Mouse (Mus musculus): ENCODE results near the gene Ust.

The Ust gene

DNA sequence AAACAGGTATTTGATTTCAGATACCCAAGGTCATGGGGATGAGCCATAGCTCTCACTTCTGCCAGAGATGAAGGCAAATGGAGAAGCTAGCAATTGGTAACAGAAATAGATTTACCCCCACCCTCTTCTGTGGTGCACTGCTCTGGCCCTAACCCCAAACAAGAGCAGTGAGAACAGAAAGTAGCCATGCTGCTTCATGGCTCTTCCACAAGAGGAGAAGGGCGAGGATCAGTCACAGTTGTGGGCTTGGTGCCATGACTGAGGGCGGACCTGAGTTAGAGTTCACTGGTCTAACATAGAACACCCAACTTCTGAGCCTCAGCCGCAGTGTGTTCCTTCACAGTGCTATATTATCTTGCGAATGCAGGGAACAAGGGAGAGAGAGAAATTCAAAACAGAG lies 13.8 kb downstream of the Ust start:
- DNase-seq (ENCODE audit: low spot score) = no peak

DNA sequence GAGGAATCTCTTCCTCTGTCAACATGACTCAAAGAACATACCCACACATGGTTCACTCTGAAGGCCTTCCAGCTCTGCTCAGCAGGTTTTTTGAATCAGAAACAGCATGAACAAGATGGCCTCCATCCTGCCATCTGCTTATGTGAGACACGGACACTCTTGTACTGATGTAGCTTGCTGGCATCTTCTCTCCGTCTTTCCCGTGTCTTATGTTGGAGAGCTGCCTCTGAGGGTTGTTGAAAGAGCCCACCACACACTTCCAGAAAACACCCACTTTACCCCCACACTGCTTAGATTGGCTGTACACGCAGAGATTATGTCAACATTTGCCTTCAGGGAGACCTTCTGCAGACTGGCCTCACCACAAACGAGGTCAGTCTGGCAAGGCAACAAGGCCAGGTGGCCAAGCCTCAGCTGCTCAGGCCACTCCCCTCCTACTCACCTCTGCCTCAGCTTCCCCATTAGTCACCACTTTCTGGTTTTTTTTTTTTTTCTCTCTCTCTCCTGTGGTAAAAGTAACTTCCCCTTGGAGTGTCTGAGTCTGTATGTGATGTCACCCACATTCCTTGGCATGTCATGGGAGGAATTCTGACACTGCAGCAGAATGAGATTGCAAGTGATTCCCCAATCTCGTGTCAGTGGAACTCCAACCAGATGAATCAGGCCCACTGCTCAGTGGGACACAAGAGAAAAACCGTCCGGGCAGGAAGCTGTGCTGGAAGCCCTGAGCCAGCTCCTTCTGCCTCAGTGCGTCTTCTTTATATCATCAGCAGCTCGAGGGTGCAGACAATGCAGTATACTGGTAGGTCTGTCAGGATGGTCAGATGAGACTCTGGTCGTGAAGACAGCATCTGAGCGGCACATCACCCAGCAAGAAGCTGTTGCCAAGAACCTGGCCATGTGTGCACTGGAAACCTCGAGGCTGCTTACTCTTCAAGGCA lies 19.4 kb downstream of the Ust start:
- DNase-seq (ENCODE audit: low spot score) = no peak

DNA sequence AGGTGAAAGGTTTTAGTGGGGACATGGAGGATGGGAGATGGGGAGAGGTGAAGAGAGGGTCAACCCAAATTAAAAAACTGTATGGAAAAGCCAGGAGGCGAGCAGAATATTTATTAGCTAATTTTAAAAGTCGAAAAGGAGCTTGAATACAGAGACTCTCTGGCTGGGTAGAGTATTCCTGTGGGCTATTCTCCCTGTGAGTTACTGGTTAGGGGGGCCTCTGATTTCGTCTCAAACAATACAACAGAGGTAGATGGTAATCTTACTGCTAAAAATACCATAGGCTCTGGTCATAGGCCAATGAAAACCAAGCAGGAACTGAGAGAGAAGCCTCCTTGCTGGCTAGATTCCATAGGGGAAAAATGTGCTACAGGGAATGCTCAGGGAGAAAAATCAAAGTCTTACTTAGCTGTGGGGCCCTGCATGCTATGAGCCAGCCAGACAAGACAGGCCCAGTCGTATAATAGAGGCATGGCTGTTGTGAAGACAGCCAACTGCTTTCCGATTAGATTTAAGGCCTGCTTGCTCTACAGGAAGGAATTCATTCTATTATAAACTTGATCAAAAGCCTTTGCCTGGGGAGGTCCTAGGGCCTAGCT lies 23.0 kb downstream of the Ust start:
- DNase-seq (ENCODE audit: low spot score) = no peak

DNA sequence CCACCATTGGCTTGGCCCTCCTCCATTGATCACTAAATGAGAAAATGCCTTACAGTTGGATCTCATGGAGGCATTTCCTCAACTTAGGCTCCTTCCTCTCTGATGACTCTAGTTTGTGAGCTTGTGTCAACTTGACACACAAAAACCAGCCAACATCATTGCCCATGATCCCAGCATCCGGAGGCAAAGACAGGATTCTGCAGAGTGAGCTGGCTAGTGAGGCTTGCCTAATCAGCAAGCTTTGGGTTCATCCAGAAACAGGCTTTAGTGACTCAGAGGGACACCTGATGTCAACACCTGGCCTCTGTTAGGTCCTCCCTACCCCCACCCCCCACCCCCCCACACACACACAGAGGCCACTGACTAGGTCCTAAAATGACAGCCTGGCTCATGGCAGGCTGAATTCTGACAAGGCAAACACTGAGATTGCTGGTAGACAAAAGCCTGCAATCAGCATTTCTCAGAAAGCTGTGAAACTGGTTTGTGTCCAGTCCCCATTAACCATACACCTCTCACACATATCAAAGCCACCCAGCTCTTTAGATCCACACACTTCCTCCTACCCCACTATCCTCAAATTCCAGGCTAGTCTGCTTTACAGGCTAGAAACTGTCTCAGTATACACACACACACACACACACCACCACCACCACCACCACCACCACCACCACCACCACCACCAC lies 26.6 kb downstream of the Ust start:
- no peak for DNase-seq (ENCODE audit: low spot score)

DNA sequence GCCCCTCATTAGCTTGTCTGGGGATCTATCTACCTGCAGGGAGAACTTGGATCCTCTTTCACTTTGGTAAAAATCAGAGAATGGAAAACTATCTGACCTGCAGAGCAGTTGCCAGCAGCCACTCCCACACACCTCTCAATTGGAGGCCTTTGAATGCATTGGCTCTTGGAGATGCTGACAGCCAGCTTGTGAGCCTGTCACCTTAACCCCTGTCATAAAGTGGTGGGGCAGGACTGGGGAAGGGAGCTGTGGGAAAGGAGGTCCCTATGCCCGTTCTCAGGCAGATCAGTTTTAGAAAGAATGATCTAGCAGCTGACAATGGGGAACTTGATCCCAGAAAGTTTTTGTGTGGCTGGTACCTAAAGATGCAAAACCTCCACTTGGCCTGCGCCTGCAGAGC lies 31.2 kb downstream of the Ust start:
- DNase-seq (ENCODE audit: low spot score) = no peak

DNA sequence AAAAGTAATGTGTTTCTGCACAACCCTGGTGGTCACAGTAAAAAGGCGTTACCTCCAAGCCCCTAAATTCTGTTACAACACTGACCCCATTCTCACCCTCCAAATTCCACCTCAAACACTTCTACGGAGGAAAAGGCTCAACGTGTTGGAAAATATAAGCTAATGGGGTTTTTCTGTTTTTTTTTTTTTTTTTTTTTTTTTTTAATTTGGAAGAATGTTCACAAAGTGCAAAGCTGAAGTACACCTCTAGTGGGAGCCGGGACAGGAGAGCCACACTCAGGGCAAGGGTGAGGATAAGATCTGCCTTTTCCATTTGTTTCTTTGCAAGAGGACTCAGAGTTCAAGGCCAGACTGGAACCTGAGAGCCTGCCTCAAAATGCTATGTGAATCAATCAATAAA lies 34.1 kb downstream of the Ust start:
- no peak for DNase-seq (ENCODE audit: low spot score)

DNA sequence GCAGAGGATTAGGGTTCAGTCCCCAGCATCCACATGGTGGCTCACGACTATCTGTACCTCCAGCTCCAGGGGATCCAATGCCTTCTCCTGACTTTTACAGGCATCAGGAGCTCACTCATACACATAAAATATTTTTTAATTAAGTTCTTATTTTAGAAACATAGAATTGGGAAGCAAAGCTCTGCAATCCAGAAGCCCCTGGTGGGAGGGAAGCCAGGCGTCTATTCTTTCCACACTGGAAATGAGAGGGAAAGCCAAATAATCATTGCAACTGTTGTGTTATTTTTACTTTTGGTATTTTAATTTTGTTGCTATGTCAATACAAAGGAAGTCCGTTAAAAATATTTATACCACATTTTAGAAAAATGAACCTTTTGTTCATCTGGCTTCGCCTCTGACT lies 35.8 kb downstream of the Ust start:
- no peak for DNase-seq (ENCODE audit: low spot score)

DNA sequence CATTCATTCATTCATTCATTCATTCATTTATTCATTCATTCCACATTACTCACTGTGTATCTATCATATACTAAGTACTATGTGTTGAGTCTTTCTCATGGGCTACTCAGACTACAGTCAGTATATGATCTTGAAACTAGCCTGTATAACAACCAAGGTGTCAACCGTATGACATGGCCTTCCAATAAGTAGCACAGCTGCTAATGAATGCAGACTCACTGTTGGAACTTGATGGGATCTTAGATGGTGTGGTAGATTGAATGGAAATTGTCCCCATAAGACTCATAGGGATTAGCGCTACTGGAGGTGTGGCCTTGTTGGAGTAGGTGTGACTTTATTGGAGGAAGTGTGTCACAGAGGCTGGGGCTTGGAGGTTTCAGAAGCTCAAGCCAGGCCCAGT lies 38.8 kb downstream of the Ust start:
- DNase-seq (ENCODE audit: low spot score) = no peak

DNA sequence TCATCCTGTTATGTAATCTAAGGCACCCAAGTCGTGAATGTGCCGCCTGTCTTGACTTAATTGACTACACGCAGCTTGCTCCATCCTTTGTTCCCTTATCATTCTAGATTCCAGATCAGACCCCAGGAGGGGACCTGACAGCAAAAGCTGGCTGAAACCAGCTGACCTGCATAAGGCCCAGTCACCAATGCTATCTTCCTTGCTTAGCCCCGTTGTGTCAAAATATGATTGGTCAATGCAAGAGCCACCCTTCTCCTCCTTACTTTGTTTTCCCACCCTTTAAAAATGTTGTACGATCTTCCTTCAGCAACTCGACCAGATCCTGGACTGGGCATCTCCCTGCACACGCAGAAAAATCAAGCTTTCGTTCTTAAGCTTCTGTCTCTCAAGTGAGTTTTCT lies 40.7 kb downstream of the Ust start:
- DNase-seq (ENCODE audit: low spot score) = no peak

DNA sequence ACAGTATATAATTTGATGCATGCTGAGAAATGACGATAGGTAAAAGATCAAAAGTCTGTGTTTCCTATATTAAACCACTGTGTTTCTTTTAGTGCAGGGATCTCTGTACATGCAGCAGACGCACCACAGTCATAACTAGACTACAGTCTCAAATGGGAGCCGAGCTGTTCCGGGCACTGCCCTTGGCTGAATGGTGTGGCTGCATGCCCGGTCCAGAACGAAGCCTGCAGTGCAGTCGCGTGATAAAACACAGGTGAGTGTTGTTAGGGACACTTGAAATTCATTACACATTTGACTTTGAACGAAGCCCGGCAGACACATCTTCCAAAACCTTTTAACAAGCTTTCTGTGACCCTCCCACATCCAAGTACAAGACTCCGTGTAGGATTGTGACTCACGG lies 46.6 kb downstream of the Ust start:
- no peak for DNase-seq (ENCODE audit: low spot score)

DNA sequence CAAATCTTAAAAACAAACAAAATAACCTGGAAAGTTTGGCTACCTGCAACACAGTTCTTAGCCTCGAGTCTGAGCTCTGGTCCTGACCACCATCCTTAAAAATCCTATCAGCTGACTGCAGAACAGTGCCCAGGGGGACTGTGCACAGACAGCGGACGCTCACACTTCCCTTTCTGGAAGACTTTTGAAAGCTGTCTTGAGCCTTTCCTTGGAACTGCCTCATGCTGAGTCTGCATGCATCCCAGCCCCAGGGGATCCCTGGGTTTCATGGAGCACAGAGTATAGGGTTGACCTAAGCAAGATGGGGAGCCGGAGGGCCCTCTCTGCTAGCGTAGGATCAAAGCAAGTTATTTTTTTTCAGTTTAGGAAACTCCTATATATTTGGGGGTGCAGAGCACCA lies 47.6 kb downstream of the Ust start:
- no peak for DNase-seq (ENCODE audit: low spot score)

DNA sequence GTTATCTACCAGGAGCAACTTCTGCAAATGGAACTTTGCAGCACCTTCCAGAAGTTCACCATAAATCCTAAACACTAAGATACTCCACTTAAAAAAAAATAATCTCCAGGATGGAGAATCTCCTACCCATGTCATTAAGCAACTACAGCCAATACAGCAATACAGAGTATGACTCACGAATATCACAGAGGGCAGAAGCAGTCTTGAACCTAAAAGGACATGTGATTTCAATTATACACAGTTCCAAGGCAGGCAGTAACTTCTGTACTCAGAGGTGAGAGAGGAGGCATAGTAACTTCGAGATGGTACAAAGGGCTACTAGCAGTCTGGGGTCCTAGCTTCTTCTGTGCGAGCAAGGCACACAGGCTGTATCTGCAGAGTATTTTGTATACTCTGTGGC lies 49.1 kb downstream of the Ust start:
- no peak for DNase-seq (ENCODE audit: low spot score)

DNA sequence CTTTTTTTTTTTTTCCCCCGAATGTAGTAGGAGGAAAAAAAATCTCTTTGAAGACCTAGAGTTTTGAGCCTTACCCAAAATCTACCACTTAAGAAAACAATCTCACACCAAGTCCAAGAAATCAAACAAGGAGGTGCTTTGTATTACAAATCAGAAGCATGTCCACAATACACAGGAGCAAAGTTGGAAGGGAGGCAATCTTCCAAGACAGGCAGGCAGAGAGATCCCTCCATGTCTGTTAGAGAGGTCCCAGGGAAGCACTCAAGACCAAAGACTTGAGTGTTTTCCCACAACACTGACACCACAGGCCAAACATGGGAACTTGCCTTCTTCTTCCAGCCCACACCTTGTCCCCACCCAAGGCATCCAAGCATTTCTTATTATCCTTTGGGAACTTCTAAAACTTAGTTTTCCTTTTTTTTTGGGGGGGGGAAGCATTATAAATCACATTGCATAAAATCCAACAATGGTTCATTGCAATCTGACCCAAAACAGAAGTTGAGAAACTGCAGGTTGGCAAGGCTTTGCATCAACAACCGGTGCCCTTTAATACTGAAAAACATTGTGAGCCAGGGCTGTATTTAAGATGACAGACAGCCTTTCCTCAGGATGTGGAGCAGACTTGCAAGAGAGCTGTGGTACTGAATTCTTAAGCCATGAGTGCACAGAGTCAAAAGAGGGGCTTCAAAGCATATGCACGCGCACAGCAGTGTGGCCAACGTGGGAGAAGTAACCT lies 49.8 kb downstream of the Ust start:
- no peak for DNase-seq (ENCODE audit: low spot score)

DNA sequence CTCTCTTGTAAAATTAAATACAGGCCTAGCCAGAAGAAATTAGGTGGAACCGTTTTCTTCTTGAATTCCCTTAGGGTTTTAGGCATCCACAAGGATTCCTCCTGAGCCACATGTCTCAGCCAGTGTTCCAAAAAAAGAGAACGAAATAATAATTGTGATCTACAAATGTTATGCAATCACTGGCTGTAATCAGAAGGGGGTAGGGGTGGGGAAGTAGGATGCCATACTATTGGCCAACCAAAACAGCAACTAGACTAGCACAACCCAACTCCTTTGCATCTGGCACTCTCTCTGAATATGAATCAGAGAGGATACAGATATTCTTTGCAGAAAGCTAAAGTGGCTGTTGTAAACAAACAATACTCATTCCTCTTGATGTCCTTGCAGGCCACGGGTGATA lies 52.7 kb downstream of the Ust start:
- no peak for DNase-seq (ENCODE audit: low spot score)

DNA sequence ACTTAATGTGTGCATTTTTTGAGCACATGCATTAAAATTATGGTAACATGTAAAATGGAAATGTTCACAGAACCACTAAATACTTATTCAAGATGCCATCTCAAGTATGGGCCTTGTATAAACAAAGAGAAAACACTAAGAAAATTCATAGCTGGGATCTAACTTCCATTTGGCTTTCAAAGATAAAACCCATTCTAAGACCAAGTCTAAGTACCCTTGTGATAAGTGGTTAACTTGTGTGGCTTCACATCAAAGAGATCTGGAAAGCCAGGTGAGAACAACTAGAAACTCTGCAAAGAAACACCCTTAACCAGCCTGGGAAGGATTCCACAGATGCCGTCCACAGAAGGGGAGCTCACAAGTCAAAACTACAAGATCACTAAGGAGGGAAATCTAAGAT lies 53.4 kb downstream of the Ust start:
- no peak for DNase-seq (ENCODE audit: low spot score)

DNA sequence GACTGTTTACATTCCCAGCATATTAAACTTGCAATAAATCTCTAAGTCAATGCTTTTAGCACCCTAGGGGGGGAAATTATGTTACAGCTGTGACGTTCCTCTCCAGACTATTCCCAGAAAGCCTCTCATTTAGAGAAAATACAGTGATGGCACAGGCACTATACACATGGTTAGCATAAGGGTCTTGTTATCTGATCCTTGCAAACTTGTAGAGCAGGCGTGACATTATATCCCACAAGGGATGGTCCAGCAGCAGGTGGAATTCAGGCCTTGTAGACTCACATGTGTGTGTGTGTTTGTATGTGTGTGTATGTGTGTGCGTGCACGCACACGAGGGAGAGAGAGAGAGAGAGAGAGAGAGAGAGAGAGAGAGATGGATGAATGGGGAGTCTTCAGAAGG lies 57.3 kb downstream of the Ust start:
- DNase-seq (ENCODE audit: low spot score) = no peak

DNA sequence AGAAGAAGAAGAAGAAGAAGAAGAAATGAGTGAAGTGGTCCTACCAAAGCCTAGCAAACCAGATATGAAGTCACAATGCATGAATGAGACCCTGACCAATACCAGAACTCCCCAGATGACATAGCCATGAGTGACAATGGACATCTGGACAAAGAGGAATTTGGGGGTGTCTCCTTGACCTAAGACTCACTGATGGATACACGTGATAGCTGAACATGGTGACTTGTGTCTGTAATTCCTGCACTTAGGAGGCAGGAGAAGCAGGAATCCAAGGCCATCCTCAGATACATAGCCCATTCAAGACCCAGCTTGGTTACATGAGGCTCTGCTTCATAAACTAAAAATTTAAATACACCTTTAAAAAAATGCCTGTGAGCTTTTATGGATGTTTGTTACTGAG lies 63.9 kb downstream of the Ust start:
- peak; percentile 16 for DNase-seq (ENCODE audit: low spot score)

DNA sequence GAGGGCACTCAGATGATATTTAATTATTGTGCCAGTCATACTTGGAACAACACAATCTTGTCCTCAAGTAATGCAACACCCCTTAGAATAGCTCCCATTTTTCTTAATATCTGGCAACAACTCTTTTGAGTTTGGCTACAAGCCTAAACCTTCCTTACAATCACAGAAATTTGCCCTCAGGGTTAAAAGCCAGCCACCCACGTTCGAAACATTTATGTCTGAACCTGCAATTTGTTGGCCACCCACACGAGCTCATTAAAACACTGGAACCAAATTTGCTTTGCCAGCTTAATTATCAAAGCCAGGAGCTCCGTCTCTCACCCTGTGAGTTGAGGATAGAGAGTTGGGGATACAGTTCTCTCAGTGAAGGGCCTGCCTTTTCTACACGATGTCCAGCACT lies 70.9 kb downstream of the Ust start:
- no peak for DNase-seq (ENCODE audit: low spot score)

DNA sequence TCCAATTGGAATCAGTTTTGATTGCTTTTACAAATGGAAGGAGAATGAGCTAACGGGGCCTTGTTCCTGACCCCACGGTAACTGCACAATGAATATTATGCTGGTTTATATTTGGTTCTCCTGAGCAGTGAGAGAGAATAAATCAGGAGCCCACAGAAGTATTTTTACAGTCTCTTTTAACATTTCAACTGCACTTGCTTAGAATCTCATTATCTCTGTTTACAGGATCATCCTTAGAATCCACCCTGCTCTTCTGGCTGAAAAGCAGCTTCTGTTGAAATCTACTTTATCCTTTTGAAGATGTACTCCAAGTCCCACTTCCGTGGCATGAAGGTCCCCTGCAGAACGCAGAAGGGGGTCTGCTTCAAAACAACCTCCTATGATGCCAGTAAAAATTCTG lies 71.7 kb downstream of the Ust start:
- DNase-seq (ENCODE audit: low spot score) = no peak

DNA sequence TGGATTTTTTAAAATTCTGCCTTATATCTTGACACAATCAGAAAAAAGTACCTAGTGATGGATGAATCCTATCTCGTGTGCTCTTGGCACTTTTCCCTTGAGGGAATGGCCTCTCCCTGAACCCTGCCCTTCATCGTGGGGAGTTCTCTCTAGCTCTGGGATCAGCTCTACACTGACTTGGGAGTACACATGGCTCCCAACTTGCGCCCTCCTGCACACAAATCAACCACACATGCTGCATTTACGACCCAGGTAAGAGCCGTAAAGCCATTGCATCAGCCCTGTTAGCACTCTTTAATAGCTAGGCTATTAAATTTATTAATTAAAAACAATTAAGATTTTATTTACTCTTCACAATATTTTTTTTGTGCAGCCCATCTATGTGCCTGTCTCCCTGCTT lies 74.6 kb downstream of the Ust start:
- no peak for DNase-seq (ENCODE audit: low spot score)

DNA sequence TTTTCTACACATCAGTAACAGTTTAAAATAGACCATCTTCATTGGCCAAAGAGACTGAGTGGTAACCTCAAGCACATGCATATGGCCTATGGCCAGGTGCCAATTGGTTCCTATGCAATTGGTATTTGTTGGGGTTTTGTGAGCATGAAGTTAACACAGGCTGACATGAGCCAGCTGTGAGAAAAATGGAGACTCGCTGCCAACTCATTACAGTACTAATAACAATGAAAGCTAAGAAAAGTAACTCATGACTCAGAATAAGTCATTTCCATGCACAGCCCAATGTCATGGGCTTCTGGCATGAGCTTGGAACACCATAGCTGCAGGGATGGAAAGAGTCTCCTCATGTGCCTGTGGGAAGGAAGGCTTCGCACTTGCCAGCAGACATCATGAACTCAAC lies 86.8 kb downstream of the Ust start:
- DNase-seq (ENCODE audit: low spot score) = no peak

Measured in embryo, embryonic 10.5 days (tissue).